Mouse (Mus musculus): ENCODE measurements at regions not wholly inside any gene's neighbourhood (a gene's known extent, or its start where the extent isn't known, plus 50 kb on each side); places are given as distances from the start of the nearest gene placed in this dataset.
A peak's percentile ranks its signal among the peaks of the same experiment; 100 is the strongest.

DNA sequence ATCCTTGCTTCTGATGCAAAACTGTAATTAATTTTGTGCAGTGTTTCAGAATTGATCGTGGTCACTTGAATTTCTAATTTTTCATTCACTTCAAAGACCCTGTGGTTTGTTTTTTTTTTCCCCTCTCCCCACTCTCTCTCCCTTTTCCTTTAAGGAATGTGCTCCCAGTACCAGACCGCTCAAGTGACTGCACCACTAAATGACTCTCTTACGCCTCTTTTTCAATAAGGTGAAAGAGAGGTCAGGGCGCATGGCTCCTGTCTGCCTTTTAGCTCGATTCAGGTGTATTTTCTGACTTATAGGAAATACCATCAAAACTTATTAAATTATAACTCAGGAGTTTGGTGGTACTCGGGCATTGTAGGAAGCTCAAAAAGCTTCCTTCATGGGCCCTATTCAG lies 146.0 kb upstream of the Zfp507 start:
- DNase-seq = no peak

DNA sequence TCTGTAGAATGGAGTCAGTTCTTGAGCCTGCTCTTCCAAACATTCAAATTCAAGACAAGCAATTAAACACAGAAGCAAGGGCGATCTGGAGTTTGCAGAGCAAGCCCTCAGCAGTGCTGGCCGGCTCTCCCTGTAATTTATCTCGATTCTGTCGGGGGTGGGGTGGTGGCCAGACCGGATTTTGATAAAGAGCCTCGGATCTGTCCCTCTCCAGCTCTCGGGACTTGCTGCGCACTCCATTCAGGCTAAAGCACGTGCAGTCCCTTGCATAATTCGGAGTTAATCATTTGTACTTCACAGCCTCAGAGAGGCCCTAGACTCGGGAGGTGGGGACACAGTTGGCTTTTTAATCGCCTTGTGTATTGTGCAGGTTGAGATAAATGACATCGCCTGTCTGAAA lies 145.6 kb upstream of the Zfp507 start:
- DNase-seq = peak; percentile 45

DNA sequence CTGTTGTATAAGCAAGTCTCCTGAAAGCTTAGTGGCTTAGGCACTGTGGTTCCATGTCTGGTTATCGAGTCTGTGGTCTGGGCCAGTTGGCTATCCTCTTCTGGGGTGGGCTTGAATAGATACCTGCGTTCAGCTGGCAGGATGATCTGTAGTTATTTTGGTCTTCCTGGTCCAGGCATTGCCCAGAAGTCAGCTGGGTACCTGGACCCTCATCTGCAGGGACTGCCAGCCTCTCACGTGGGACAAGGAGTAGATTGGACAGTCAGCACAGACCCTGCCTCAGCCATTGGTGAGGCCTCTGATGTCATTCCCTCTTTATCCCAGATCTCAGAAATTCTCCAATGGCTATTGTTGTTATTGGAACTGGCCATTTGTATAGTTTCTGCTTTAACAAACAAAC lies 138.3 kb upstream of the Zfp507 start:
- DNase-seq = no peak

DNA sequence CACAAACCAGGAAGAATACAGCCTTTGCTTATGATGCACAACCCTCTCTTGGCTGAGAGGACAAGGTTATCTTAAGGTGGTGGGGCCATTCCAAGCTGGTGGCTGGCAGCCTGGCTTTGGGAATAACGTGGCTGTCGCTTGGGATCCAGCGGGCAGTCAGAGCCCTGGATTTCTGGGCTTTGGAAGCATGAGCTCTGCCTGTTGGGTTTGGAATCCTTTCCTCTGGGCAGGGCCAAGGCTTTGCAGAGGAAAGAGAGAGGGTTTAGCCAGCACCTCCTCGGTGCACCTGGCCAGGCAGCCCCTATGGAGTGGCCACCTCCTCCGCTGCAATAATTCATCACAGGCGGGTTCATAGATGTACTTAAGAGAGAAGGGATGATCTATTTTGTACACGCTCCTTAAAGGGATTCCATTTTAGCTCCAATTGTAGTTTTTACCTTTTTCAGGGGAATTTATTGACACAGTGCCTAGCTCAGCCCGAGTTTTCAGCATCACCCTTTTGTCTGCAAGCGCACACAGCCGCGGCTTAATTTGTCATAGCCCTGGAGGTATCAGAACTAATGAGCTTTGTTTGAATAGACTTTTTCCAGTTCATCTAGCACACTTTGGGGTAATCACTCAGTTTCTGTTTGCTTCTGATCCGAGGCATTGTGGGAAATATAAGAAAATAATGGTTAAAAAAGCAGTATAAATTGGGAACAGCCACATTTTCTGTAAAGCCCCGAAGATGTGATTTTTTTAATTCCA lies 135.5 kb upstream of the Zfp507 start:
- no peak for DNase-seq

DNA sequence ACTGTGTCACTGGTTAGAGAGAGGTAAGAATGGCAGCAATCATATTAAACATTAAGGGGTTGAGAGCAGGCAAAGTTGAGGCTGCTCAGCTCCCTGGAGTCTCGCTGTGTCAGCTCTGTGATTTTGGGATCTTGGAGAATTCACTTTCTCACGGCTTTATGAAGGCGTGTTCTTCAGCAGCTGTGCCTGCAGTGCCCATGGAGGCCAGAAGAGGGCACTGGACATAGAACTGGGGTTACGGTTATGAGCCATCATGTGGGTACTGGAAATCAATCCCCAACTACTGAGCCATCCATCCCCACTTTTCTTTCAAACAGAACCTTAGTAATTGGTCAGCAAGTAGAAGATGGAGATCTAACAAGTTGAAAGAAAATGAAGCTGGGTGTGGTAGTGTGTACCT lies 123.9 kb upstream of the Zfp507 start:
- no peak for DNase-seq

DNA sequence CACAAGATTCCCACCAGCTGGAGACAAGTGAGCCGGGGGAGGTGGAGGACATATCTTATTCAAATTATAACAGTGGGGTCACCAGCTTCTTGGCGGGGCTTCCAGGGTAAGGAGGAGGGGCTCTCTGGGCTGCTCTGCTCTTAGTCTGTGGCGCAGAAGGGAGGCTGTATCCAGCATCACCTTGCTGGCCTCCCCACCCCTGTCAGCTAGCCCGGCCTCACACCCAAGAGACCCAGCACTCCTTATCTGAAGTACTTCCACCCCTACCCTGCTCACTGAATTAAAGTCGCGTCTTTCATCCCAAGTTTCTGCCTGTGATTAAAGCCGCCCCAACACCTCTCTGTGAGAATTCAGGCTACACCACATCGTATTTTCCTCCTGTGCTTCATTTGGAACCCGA lies 119.8 kb upstream of the Zfp507 start:
- no peak for DNase-seq

DNA sequence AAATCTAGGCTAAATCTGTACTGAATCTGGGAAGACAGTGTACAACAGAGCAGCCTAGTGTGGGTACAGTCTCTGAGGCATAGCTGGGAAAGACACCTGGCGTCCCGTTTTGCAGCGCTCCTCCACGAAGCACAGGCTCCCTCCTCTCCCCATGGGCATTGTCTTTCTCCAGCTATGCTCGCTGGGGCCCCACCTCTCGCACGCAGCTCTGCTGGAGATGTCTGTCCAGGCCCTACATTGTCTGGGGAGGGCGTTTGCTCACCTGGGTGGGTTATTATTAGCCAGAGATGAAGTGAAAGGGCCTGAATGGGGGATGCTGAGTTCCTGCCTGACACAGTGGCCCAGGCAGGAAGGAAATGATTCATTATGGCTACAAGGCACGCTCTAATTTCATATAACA lies 118.1 kb upstream of the Zfp507 start:
- no peak for DNase-seq

DNA sequence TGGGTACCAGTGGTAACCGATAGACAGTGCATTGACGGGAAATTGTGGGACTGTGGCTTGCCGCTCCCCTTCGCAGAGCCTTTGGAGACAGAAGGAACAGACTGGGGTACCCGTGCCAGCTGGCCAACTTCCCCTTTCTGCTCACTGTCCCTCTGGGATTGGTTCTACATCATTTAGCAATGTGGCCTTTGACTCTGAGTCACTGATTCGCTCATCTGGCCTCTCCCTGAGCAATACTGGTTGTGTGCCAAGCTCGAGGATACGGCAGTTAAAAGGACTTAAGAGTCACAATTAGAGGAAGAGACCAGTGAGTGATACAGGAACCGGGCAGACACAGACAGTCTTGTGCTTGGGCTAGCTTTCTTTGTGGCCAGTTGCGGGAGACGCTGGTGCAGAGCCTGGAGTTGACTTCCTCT lies 117.4 kb upstream of the Zfp507 start:
- DNase-seq = peak; percentile 13

DNA sequence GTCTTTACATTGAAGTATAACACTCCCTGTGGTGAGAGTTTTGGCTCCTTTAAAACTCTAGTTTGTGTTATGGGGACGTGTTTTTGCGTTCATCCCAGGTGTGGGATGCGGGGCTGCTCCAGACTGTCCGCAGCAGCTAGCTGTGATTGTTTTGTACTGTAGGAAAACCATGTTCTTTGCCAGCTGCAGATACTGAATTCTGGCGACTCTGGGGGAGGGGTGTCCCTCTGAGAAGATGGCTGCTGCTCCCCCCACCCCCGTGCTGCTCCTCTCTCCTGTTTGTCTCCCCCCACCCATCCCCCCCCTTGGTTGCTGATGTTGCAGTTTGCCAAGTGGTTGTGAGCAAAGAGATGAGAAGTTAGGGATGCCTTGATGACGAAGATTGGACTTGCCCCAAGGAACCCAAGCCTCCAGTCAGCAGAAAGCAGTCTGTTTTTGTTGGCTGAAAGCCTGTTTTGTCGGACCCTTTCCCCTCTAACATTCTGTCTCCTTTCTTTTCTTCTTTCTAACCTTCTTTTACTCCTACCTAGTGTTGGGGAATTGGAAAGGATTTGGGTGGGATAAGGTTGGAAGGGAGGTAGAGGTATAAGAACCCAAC lies 107.4 kb upstream of the Zfp507 start:
- DNase-seq = no peak

DNA sequence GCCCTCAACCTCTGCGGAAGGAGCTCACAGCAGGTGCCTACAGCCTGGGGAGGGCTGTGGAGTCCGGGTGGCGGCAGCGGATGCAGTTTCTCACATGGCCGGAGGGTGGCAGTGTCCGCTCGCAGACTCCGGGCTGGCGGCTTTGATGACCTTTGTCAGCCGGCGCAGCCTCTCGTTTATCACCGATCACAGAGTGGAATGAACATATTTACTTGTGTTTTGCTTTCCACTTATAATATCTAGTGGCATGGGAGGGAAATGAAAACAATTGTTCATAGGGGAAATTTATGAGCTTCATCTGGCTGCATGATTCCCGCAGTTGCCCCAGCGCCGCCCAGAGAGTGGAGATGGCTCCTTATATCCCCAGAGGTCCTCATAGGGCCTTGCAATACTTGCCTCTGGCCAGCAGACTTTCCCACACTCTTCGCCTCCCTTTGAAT lies 99.2 kb upstream of the Zfp507 start:
- DNase-seq = peak; percentile 79

DNA sequence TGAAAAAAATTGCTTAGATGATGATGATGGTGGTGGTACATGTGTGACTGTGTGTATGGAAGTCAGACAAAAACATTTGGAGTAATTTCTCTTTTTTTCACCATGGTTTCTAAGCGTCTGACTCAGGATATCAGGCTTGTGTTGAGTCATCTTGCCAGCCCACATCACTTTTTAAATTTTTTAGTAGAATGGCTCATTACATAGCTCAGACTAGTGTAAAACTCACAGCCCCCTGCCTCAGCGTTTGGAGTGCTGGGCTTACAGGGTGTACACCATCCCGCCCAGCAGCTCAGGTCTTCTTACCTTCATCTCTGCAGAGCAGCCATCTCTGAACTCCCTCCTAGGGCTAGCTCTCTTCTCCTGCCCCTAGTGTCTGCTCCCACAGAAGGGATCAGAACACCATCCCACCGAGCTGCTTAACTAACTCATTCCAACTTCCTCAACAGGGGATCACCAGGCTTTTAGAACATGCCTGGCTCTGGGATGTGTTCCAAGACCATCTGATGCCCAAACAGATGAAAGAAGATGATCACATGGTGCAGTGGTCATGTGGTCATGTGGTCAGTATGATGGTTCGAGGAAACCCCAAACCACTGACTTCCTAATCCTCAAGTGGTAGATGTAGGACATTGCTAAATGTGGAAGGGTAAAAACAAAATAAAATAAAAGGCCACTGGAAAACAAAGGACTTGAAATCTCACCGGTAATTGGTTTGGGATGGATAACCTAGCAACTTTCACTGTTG lies 96.1 kb upstream of the Zfp507 start:
- DNase-seq = no peak

DNA sequence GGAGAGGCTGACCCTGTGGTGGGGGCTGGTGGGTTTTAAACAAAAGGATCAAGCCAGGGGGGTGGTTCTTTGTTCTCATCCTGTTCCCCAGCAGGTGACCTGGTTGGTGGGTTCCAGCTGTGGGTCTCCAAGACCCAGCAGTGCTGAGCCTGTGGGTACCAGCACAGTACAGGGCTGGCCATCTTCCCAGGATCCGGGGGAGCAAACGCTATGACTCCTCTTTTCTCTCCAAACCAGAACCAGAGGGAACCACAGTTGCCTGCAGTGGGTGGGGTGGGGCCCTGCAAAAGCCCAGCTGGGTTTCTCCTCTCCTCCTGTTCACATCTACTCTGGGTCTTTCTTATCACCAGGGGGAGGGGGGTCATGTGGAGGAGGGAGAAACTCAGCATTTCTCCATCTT lies 90.5 kb upstream of the Zfp507 start:
- DNase-seq = no peak

DNA sequence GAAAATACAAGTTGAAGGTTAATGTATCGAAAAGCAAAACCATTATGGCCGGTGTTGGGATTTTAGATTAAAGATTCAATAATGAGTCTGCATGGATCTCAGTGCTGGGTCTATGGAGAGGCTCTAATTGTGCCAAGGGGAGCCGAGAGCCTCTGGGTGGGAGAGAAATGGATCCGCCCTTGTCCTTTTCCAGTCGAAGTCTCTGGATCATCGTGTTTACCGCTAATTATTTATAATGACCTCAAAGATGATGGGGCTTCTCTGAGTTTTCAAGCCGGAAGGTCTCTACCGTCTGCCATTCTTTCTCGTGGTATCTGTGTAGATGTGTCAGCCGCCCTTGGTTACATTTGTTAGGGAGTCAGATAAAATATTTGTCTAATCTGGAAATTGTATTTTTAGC lies 83.2 kb upstream of the Zfp507 start:
- DNase-seq = no peak

DNA sequence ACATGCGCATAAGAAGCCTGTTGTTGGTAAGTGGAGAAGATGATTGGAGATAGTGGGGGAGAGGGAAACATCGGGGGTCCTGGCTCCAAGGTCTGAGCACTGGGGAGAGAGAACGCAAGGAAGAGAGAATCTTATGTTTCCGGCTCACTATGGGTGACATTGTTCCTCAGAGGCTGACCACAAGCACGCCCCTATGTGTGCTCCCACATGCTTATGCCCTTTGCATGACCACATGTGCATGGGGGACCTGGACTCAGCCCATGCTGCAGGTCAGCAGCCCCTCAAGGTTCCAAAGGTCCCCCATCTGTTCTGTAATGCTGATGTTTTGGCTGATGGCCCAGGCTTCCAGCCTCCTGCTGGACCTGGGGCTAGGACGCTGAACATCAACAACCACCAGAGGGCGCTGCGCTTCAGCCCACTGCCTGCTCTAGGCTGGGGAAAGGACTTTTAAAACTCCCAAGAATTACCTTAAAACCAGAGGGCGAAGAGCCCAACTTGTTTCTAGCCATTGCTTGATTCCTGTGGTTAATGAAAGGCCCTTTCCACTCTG lies 77.0 kb upstream of the Zfp507 start:
- DNase-seq = peak; percentile 81

DNA sequence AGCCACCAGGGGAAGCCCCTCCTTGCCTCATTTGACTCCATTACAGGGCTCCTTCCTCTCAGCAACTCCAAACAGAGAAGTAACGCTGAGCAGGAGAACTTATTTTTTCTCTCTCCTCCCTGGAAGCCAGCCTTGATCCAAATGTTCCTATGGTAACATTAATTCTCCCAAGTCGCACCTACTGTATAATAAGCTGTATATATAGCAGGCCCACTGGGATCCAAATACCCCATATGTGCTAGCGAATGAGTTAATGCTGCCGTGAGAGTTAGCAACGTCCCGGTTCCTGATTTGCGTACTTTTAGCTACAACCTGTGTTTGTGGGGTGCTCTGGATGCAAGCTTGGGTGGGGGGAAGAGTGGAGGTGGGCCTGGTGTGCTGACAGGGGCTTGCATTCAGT lies 75.4 kb upstream of the Zfp507 start:
- no peak for DNase-seq

DNA sequence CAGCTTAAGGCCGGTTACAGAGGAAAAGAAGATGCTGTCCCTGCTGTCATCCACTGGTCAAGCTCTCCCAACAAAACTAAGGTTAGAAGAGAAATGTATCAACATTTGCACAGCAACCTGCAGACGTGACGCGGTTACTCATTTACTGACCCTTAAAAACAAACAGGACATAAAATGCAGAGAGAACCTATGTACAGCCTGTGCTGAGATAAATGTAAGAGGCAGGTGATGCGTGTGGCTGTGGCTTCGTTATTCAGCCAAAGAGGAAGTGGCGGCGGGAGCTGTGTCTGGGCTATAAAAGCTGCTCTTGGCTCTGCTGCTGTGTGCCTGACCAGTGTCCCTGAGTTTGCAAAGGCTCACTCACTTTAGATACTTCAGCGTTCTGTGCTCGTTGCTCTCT lies 58.2 kb upstream of the Zfp507 start:
- DNase-seq = no peak

DNA sequence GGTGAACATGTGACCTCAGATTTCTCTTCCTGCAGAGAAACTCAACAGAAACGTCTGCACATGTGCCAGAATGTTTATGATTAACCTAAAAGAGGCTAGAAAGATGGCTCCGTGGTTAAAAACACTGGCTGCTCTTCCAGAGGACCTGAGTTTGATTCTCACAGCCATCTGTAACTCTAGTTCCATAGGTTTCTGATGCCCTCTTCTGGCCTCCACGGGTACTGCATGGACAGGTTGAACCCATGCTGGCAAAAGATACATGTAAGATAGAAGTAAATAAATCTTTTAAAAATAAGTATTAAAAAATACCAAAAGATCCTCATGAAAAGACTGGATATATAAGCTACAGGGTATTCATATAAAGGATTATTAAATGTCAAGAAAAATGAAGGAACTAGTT lies 56.8 kb upstream of the Zfp507 start:
- peak; percentile 60 for DNase-seq

DNA sequence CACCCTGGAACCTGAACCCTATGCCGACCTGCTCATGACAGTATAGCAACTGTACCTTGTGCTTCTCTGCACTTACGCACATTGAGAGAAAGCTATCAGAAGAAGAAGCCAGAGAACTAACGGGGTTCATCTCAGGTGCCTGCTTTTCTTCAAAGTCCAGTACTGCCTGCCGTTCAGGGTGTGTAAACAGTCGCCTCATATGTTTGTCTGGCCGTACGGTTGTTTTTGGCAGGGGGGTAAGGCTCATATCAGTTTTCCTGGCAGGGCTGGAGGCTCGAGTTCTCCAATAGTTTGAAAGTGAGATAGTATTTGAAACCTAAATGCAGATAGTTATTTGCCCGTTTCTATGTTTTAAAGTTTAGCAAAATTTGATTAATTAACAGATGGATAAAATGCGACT lies 54.9 kb upstream of the Zfp507 start:
- DNase-seq = no peak
